In the genomic region with DNA sequence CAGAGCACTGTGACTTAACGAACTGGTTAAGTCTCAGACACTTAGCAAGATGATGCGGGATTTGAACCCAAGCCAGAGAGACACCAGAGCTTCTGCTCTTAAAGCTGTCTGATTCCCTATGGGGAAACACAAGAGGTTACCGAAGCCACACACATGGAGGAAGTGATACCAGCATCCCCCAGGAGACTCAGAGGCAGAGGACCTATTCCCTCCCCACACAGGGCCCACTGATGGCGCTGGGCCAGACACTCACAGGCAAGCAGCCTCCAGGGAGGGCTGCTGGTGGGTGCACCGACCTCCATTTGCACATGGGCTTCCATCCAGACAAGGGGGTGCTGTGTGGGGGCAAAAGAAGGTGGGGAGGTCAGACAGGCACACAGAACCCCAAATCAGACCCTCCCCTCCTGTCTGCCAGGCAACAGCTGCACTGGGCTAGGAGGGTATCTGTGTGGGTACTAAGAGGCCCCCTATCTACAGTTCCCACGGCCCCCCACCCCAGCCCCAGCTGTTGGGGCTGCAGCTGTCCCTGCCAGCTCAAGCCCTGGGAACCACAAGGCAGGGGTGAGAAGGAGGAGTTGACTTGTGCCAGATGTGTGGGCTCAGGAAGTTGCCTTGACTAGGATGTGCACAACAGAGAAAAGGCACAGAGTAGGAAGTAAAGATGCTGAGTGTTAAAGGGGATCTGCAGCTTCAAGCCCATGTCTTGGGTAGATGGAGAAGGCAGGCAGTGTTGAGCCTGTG, we compare ENCODE assay signal across 8 mouse cellular contexts. TPM values are rescaled to one million over a fixed set of nuclear protein-coding genes. Genes with fewer than 3 reads are reported as not detected.
DNase-seq lines count a peak whose midpoint lies in the region; ATAC-seq and TF ChIP-seq lines count a peak whose summit lies in the region.

No protein-coding gene starts in this region.

- H3K9me3 ChIP-seq in heart, embryonic 13.5 days: no peaks in the 10 kb centered on the region
- no peaks in the 10 kb centered on the region for H3K9me3 ChIP-seq in embryonic facial prominence, embryonic 10.5 days
- H3K9me3 ChIP-seq in intestine, embryonic 15.5 days: no peaks in the 10 kb centered on the region

- H3K9ac ChIP-seq in heart, embryonic 13.5 days: peak overlapping the region; percentile 17; the same call in 1 of the 2 replicates
- H3K9ac ChIP-seq in intestine, embryonic 15.5 days: no peak overlapping the region

- peaks cover 40% of the 10 kb centered on the region for H3K4me1 ChIP-seq in heart, embryonic 13.5 days
- H3K4me1 ChIP-seq in embryonic facial prominence, embryonic 10.5 days: peaks cover 63% of the 10 kb centered on the region
- H3K4me1 ChIP-seq in intestine, embryonic 15.5 days (replicated peaks): peaks cover 35% of the 10 kb centered on the region

- intact Hi-C loops in heart, postnatal 25 days (cut with DNase I): loop anchor here (5.0 kb wide), 1 partner anchor 43 kb away; no protein-coding TSS in a partner anchor

- no peak overlapping the region for H3ac ChIP-seq in myocyte (ENCODE audit: control insufficient read depth, insufficient read length)

- WGBS in heart, embryonic 13.5 days: 57% methylated on average over 6 of the region's 6 CpGs
- 75% methylated on average over 6 of the region's 6 CpGs for WGBS in embryonic facial prominence, embryonic 10.5 days
- 49% methylated on average over 6 of the region's 6 CpGs for WGBS in intestine, embryonic 15.5 days

- ATAC-seq in heart, embryonic 13.5 days (ENCODE audit: extremely low read depth, insufficient number of reproducible peaks, low FRiP score, low TSS enrichment): no peak
- no peak for ATAC-seq in intestine, embryonic 15.5 days

- no peak for TF ChIP-seq POLR2A in myocyte (IDR thresholded peaks at IDR 0.05; ENCODE audit: insufficient read length, low read depth)

- 0 out of 2 replicates have a peak overlapping the region, but pooled peaks have one; percentile 2 for H3K27ac ChIP-seq in heart, embryonic 13.5 days (replicated peaks)
- H3K27ac ChIP-seq in embryonic facial prominence, embryonic 10.5 days (replicated peaks): peak overlapping the region; percentile 62
- H3K27ac ChIP-seq in intestine, embryonic 15.5 days: 0 out of 2 replicates have a peak overlapping the region, but pooled peaks have one; percentile 0

- no peak overlapping the region for H3K4me3 ChIP-seq in heart, embryonic 13.5 days
- peak overlapping the region; percentile 11; the same call in 1 of the 2 replicates for H3K4me3 ChIP-seq in embryonic facial prominence, embryonic 10.5 days
- H3K4me3 ChIP-seq in intestine, embryonic 15.5 days (replicated peaks): no peak overlapping the region; the same call in 1 of the 2 replicates
- peak overlapping the region; percentile 59 for H3K4me3 ChIP-seq in myocyte

- peak overlapping the region; percentile 22; the same call in 1 of the 2 replicates for H3K4me2 ChIP-seq in heart, embryonic 13.5 days
- H3K4me2 ChIP-seq in intestine, embryonic 15.5 days (replicated peaks): peak overlapping the region; percentile 40
- H3K4me2 ChIP-seq in myocyte (ENCODE audit: low read depth): peak overlapping the region; percentile 82

- H3K79me2 ChIP-seq in myocyte (ENCODE audit: control insufficient read depth, insufficient read depth): peaks cover 18% of the 10 kb centered on the region

- H3K36me3 ChIP-seq in heart, embryonic 13.5 days: no peaks in the 10 kb centered on the region
- peaks cover 36% of the 10 kb centered on the region for H3K36me3 ChIP-seq in embryonic facial prominence, embryonic 10.5 days (replicated peaks)
- H3K36me3 ChIP-seq in intestine, embryonic 15.5 days: no peaks in the 10 kb centered on the region
- no peaks in the 10 kb centered on the region for H3K36me3 ChIP-seq in myocyte (ENCODE audit: control insufficient read depth, insufficient read depth)

- peaks cover 36% of the 10 kb centered on the region for H3K27me3 ChIP-seq in heart, embryonic 13.5 days (replicated peaks)
- H3K27me3 ChIP-seq in embryonic facial prominence, embryonic 10.5 days (replicated peaks; ENCODE audit: low read depth, poor library complexity, severe bottlenecking): peaks cover 23% of the 10 kb centered on the region
- no peaks in the 10 kb centered on the region for H3K27me3 ChIP-seq in intestine, embryonic 15.5 days (replicated peaks)
- no peaks in the 10 kb centered on the region for H3K27me3 ChIP-seq in myocyte (ENCODE audit: control insufficient read depth, insufficient read depth, insufficient read length)

- no peak for DNase-seq in heart, postnatal 25 days (ENCODE audit: low spot score)
- no peak for DNase-seq in embryonic facial prominence, embryonic 10.5 days (ENCODE audit: low spot score)
- no peak for DNase-seq in cerebellum, adult 9-10 months
- no peak for DNase-seq in adrenal gland, postnatal 4 days (ENCODE audit: low spot score in 2 of 2)
- no peak for DNase-seq in urinary bladder, postnatal 4 days (ENCODE audit: low spot score in 2 of 2)

TF ChIP-seq in myocyte, 11 proteins besides CTCF, POLR2A, EP300 and RAD21:
- TF ChIP-seq POLR2AphosphoS2 (IDR thresholded peaks at IDR 0.05; ENCODE audit: insufficient read length, low read depth): peak; percentile 20
- TF ChIP-seq E2F4 (IDR thresholded peaks at IDR 0.05; ENCODE audit: insufficient read depth): no peak
- peak in 2 of 3 experiments; percentile 85 to 86 for TF ChIP-seq MYOG (IDR thresholded peaks at IDR 0.05; ENCODE audit: control insufficient read depth in 1 of 3, insufficient read depth in 1 of 3, insufficient read length in 2 of 3, low read depth in 2 of 3)
- peak; percentile 89 for TF ChIP-seq TCF12 (IDR thresholded peaks at IDR 0.05; ENCODE audit: insufficient read depth, poor library complexity, severe bottlenecking)
- no peak for TF ChIP-seq SRF (IDR thresholded peaks at IDR 0.05; ENCODE audit: control insufficient read depth, insufficient read length, low read depth)
- TF ChIP-seq USF1 (IDR thresholded peaks at IDR 0.05; ENCODE audit: low read depth): no peak
- no peak for TF ChIP-seq MAX (IDR thresholded peaks at IDR 0.05; ENCODE audit: low read depth)
- TF ChIP-seq MYOD1 (IDR thresholded peaks at IDR 0.05; ENCODE audit: control insufficient read depth in 1 of 3, insufficient read length in 2 of 3, low read depth in 2 of 3): peak in 2 of 3 experiments; percentile 96 to 99
- no peak for TF ChIP-seq REST (IDR thresholded peaks at IDR 0.05; ENCODE audit: insufficient read depth, insufficient read length)
- TF ChIP-seq CEBPB (IDR thresholded peaks at IDR 0.05; ENCODE audit: insufficient read depth, poor library complexity, severe bottlenecking): no peak
- TF ChIP-seq TCF3 (IDR thresholded peaks at IDR 0.05; ENCODE audit: insufficient read length, low read depth): peak; percentile 86

RNA-seq across cellular contexts. Expression of a gene that starts 2.6 kb away (rescaled TPM):
- 5.7 and 5.9 TPM in 2 replicates for polyA plus RNA-seq in heart, embryonic 13.5 days (2015; fragmentation: Nextera tagmentation; extraction: Ambion mirVana)
- 10 to 100 TPM; 23.4 to 31.1 TPM for total RNA-seq in heart, postnatal 25 days (2021)
- polyA plus RNA-seq in embryonic facial prominence, embryonic 10.5 days (2016; fragmentation: Nextera tagmentation; extraction: Ambion mirVana): 23.7 and 24.5 TPM in 2 replicates
- 8.1 and 8.3 TPM in 2 replicates for polyA plus RNA-seq in intestine, embryonic 15.5 days (2015; fragmentation: Nextera tagmentation; extraction: Ambion mirVana)
- 84.6 TPM for polyA plus RNA-seq in myocyte (2012; fragmentation: generic; extraction: Trizol)
- total RNA-seq in adrenal gland, postnatal 4 days (2021): 10 to 100 TPM; 24.4 to 26.7 TPM

RNA-seq across cellular contexts. Expression of a gene that starts 25.3 kb away (rescaled TPM):
- 0.11 TPM in 1 of 2 replicates, not detected in the other for polyA plus RNA-seq in heart, embryonic 13.5 days (2015; fragmentation: Nextera tagmentation; extraction: Ambion mirVana)
- 1 to 10 TPM; 1.3 TPM for total RNA-seq in heart, postnatal 25 days (2021)
- polyA plus RNA-seq in embryonic facial prominence, embryonic 10.5 days (2016; fragmentation: Nextera tagmentation; extraction: Ambion mirVana): 0.12 TPM in 1 of 2 replicates, not detected in the other
- polyA plus RNA-seq in intestine, embryonic 15.5 days (2015; fragmentation: Nextera tagmentation; extraction: Ambion mirVana): 0.14 and 0.16 TPM in 2 replicates
- polyA plus RNA-seq in myocyte (2012; fragmentation: generic; extraction: Trizol): 0.12 TPM
- total RNA-seq in adrenal gland, postnatal 4 days (2021): under 1 TPM in 1 of 2 experiments, not detected in 1; 0.28 TPM

Comparison
In these comparisons a context has a peak if more than half of its experiments do, and no peak if none do; other contexts are left out.
1. H3K27ac ChIP-seq: peak in every context shown above with its lines; median percentile 62 in embryonic facial prominence, embryonic 10.5 days; 2 in heart, embryonic 13.5 days; 0 in intestine, embryonic 15.5 days.
2. H3K4me2 ChIP-seq: peak in every context shown above with its lines; median percentile 82 in myocyte; 40 in intestine, embryonic 15.5 days; 22 in heart, embryonic 13.5 days.
3. H3K4me3 ChIP-seq: peak in embryonic facial prominence, embryonic 10.5 days (single experiment) and myocyte (single experiment); none in heart, embryonic 13.5 days (single experiment) and intestine, embryonic 15.5 days (single experiment).